Mouse (Mus musculus): ENCODE measurements at regions not wholly inside any gene's neighbourhood (a gene's known extent, or its start where the extent isn't known, plus 50 kb on each side); places are given as distances from the start of the nearest gene placed in this dataset.

DNA sequence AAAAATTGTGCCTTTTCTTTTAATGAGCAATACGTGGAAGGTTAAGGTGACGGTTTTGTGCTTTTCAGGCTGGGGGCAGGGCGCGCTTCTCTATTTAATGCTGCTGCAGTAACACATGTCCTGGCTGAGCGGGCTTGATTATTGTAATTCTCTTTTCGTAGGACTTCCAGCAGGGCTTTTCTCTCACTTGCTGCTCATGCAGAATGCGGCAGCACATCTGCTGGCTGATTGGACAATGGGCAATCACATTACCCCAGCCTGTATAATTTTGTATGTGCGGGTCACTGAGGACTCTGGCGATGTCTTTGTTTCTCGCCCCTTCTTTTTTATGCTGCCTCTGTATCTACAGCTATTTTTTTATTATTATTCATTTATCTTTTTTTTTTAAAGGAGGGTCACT lies 91.4 kb upstream of the Fam92a start:
- peak; percentile 27 for DNase-seq (ENCODE audit: low spot score)

- DNase-seq (ENCODE audit: low spot score): no peak
Measured at GRCm38 (mm10) chr4:12247994-12248393, 76.2 kb upstream of the Fam92a start.

GRCm38 (mm10) chr4:12246595-12246994 lies 74.8 kb upstream of the Fam92a start:
- DNase-seq (ENCODE audit: low spot score): no peak

- DNase-seq (ENCODE audit: low spot score): peak; percentile 91
Measured at GRCm38 (mm10) chr4:12240941-12241571, 69.2 kb upstream of the Fam92a start.

- peak; percentile 60 for DNase-seq (ENCODE audit: low spot score)
Measured at GRCm38 (mm10) chr4:12230731-12231130, 58.9 kb upstream of the Fam92a start.

All from retina, embryonic 14.5 days (tissue).